Mouse (Mus musculus): ENCODE measurements around the gene D930048N14Rik. TPM values are rescaled to one million over a fixed set of nuclear protein-coding genes. Genes with fewer than 3 reads are reported as not detected.
"Not testable (repeated sequence)": the region's sequence is repeated elsewhere in the genome, so short reads cannot be mapped to it uniquely, and the experiment has no call there.

D930048N14Rik gene
- polyA plus RNA-seq, 1 experiment from 2014 or later: 1.6 TPM

DNA sequence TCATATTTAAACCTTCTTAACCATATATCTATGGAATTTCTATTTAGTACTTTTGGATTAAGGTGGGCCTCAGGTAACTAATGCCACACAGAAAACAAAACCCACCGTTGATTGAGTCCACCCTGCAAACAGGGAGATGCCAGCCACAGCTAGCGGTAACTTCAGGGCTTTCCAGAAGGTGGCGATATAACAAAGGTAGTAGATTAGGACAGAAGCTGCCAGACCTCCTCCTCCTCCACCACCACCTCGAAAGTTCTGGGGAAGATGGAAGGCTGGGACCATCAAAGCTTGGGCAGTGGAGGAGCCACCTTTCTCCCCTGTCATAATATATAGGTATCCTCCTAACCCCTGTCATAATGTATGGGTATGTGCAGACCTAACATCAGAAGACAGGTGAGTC lies 33.1 kb upstream of the D930048N14Rik start:
- H3K4me1 ChIP-seq: peaks cover 32% of the 10 kb centered on the region
- 8% methylated on average over 4 of the region's 4 CpGs for WGBS
- H3K36me3 ChIP-seq: peaks cover 17% of the 10 kb centered on the region
- H3K9me3 ChIP-seq (replicated peaks): no peaks in the 10 kb centered on the region
- H3K27me3 ChIP-seq (ENCODE audit: low read depth, poor library complexity, severe bottlenecking): peaks cover 3% of the 10 kb centered on the region; the same call in 1 of the 2 replicates
- no peak overlapping the region for H3K27ac ChIP-seq (replicated peaks)
- DNase-seq (ENCODE audit: low spot score): peak; percentile 64
- no peak overlapping the region for H3K4me3 ChIP-seq

DNA sequence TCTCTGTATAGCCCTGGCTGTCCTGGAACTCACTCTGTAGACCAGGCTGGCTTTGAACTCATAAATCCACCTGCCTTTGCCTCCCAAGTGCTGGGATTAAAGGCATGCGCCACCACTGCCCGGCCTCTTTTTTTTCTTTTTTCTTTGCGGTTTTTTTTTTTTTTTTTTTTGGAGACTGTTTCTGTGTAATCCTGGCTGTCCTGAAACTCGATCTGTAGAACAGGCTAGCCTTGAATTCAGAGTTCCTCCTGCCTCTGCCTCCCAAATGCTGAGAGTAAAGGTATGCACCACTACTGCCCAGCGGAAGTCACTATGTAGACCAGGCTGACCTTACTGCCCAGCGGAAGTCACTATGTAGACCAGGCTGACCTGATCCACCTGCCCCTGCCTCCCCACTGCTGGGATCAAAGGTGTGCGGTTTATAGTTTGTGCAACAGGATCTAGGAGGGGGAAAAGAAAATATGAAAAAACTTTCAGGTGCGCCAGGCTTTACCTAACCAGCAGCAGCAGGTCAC lies 31.8 kb upstream of the D930048N14Rik start:
- 59% methylated on average over 8 of the region's 8 CpGs for WGBS
- Histone ChIP-seq H3K36me3 (peaks cover 30% of the 10 kb centered on the region), H3K9me3 (replicated peaks) (no peaks in the 10 kb centered on the region), H3K4me1 (peaks cover 32% of the 10 kb centered on the region), H3K27me3 (ENCODE audit: low read depth, poor library complexity, severe bottlenecking) (peaks cover 3% of the 10 kb centered on the region; the same call in 1 of the 2 replicates), H3K4me3 (peak overlapping the region; percentile 81), H3K27ac (replicated peaks) (peak overlapping the region; percentile 89)
- DNase-seq (ENCODE audit: low spot score): no peak

DNA sequence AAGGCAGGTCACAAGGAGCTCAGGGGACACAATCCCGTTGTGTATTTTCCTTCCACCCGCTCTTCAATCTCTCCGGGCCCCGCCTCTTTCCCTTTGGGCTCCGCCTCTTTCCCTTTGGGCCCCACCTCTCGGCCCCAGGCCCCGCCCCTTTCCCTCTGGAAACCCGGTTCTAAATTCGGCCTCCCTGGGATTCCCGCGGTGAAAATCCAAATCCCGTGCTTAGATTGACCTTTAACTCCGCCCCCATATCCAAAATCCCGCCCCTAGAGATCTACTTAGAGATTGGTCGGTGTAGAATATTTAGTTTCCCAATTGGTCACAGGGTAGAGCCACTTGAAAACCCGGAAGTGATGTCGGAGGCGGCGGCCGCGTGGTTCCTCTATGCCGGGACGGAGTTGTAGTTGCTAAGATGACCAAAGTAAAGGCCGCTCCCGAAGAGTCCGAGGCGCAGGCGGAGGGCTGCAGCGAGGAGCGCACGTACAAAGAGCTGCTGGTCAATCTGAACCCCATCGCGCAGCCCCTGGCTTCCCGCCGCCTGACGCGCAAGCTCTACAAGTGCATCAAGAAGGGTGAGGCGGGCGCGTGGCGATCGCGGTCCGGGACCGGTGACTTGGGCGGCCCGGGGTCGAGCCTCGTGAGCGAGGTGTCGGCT lies 31.2 kb upstream of the D930048N14Rik start, which contains the start of gene Nhp2:
Nhp2 (plus strand) TSS at position 327 of the 652 bp plus-strand sequence.
- H3K27ac ChIP-seq (replicated peaks): peak within 1 kb of the TSS; percentile 89
- peak; percentile 95 for DNase-seq (ENCODE audit: low spot score)
- H3K4me1 ChIP-seq: peaks cover 32% of the 10 kb centered on the region
- peaks cover 3% of the 10 kb centered on the region; the same call in 1 of the 2 replicates for H3K27me3 ChIP-seq (ENCODE audit: low read depth, poor library complexity, severe bottlenecking)
- under 1% methylated on average over 51 of the region's 51 CpGs for WGBS
- no peaks in the 10 kb centered on the region for H3K9me3 ChIP-seq (replicated peaks)
- peaks cover 35% of the 10 kb centered on the region for H3K36me3 ChIP-seq
- peak within 1 kb of the TSS; percentile 81 for H3K4me3 ChIP-seq

DNA sequence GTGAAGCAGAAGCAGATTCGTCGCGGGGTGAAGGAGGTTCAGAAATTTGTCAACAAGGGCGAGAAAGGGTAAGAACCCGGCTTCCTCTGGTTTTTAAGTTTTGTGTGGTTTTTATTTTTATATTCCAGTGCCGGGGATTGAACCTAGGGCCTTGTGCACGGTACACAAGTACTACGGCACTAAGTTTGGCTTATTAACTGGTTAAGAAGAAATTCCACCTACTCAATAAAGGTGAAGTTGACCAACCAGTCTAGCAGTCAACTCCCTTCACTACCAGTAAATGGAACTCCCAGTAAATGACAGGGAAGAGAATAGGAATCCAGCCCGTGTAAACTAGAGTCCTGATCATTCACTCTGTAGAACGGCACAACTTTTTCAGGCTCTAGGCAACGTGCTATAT lies 30.7 kb upstream of the D930048N14Rik start:
- H3K27ac ChIP-seq (replicated peaks): peak overlapping the region; percentile 89
- peaks cover 41% of the 10 kb centered on the region for H3K36me3 ChIP-seq
- peaks cover 30% of the 10 kb centered on the region for H3K4me1 ChIP-seq
- no peaks in the 10 kb centered on the region for H3K9me3 ChIP-seq (replicated peaks)
- DNase-seq (ENCODE audit: low spot score): no peak
- 3% methylated on average over 11 of the region's 11 CpGs for WGBS
- H3K4me3 ChIP-seq: peak overlapping the region; percentile 81
- H3K27me3 ChIP-seq (ENCODE audit: low read depth, poor library complexity, severe bottlenecking): no peaks in the 10 kb centered on the region

DNA sequence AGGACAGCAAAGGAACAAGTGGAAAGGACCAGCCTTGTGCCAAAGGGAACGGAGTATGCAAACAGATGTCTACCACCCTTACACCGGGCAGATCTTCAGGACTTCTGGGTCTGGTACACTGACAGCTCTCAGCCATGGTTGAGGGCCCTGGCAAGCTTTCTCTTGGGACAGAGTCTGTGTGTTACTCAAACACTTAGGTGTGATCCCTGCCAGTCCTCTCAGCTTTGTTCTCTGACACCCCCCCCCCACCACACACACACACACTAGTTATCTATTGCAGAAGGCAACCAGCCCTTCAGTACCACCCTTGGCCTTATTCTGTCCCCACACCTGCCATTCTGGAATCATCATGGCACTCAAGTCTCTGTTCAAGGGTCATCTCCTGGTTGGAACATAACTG lies 29.0 kb upstream of the D930048N14Rik start:
- 0 out of 2 replicates have a peak overlapping the region, but pooled peaks have one; percentile 81 for H3K4me3 ChIP-seq
- H3K4me1 ChIP-seq: peaks cover 21% of the 10 kb centered on the region
- 94% methylated on average over 2 of the region's 2 CpGs for WGBS
- no peaks in the 10 kb centered on the region for H3K9me3 ChIP-seq (replicated peaks)
- H3K27ac ChIP-seq (replicated peaks): no peak overlapping the region
- no peaks in the 10 kb centered on the region for H3K27me3 ChIP-seq (ENCODE audit: low read depth, poor library complexity, severe bottlenecking)
- no peak for DNase-seq (ENCODE audit: low spot score)
- peaks cover 58% of the 10 kb centered on the region for H3K36me3 ChIP-seq

DNA sequence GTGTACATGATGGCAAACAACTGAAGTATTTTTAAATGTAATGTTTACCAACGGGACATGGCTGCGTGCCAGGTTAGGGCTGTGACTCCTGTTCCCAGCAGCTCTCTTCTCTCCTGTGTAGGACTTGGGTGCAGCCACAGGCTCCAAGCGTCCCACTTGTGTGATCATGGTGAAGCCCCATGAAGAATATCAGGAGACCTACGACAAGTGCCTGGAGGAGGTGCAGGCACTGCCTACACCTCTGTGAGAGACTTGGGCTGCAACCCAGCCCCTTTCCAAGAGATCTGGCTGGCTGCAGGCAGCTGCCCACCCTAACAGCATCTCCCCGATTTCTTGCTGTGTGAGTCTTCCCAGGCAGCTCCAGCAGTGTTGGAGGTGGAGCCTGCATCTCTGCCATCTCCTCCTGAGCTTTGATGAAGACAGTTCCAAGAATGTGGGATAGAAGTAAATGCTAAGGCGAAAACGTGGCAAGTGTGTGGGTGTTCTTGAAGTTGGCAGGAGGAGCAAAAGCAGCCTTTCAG lies 27.7 kb upstream of the D930048N14Rik start:
- H3K9me3 ChIP-seq (replicated peaks): no peaks in the 10 kb centered on the region
- peaks cover 21% of the 10 kb centered on the region for H3K4me1 ChIP-seq
- no peak overlapping the region for H3K27ac ChIP-seq (replicated peaks)
- 87% methylated on average over 7 of the region's 7 CpGs for WGBS
- H3K27me3 ChIP-seq (ENCODE audit: low read depth, poor library complexity, severe bottlenecking): no peaks in the 10 kb centered on the region
- DNase-seq (ENCODE audit: low spot score): no peak
- H3K36me3 ChIP-seq: peaks cover 70% of the 10 kb centered on the region
- no peak overlapping the region for H3K4me3 ChIP-seq

DNA sequence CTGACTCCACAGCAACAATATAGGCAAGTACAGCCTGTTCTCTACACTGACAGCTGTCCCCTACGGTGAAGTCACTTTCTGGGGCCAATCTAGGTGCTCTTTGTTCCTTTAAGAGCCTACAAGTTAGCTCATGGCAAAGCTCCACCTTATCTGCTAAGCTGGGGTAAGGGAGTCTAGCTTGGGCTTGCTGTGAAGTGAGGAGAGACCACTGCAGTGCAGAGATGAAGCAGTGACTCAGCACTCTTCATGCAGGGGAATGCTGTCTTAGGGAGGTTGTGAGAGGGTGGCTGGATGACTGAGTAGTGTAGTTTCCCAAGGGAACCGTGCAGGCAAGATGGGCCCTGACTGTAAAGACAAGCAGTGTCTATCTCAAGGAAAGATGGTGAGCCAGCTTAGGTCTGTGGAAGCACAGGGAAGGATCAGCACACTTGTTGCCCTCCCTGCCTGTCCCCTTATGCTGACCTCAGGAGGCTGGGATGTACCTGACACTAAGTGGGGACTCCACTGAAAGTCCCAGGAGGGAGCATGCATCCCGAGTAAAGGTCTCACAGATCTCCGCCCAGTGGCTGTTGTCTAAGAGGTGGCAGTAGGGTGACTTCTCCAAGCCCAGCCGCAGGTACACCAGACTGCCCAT lies 25.4 kb upstream of the D930048N14Rik start:
- Histone ChIP-seq H3K27ac (replicated peaks) (no peak overlapping the region), H3K27me3 (ENCODE audit: low read depth, poor library complexity, severe bottlenecking) (no peaks in the 10 kb centered on the region), H3K4me3 (no peak overlapping the region), H3K4me1 (peaks cover 16% of the 10 kb centered on the region), H3K36me3 (peaks cover 86% of the 10 kb centered on the region), H3K9me3 (replicated peaks) (no peaks in the 10 kb centered on the region)
- 92% methylated on average over 5 of the region's 5 CpGs for WGBS
- DNase-seq (ENCODE audit: low spot score): no peak

DNA sequence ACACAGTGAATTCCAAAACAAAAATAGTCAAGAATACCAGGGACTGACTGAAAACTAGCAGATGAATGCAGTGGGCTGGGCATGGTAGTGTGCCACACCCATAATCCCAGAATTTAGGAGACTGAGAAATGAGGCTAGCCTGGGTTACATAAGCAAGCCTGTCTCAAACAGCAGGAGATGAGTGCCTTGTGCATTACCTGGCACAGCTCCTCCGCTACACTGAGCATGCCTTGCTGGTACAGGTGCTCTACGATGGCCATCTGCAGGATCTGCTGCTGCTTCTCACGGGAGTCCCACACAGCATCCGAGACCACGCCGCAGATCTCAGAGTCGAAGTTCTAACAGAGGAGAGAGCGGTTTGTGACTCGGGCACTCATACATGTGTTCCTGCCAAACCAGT lies 23.3 kb upstream of the D930048N14Rik start:
- WGBS: 95% methylated on average over 9 of the region's 9 CpGs
- H3K4me3 ChIP-seq: no peak overlapping the region
- no peaks in the 10 kb centered on the region for H3K4me1 ChIP-seq
- no peaks in the 10 kb centered on the region for H3K27me3 ChIP-seq (ENCODE audit: low read depth, poor library complexity, severe bottlenecking)
- H3K27ac ChIP-seq (replicated peaks): no peak overlapping the region
- no peaks in the 10 kb centered on the region for H3K9me3 ChIP-seq (replicated peaks)
- peaks cover 71% of the 10 kb centered on the region for H3K36me3 ChIP-seq
- DNase-seq (ENCODE audit: low spot score): no peak

DNA sequence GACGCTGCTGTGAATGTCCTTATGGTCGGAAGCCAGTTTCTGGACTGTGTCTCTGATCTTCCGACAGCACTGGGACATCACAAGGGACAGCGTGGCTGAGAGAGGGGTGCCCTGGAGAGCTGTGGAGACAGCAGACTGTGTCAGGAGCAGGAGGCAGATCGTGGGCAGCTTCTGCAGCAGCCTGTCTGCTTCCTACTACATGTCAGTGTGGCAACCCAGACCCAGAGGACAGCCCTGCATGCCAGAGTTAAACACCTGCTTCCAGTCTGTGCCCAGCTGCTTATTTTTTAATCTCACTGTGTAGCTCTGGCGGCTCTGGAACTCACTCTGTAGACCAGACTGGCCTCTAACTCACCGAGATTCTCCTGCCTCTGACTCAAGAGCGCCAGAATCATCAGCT lies 22.8 kb upstream of the D930048N14Rik start:
- 87% methylated on average over 8 of the region's 8 CpGs for WGBS
- no peaks in the 10 kb centered on the region for H3K27me3 ChIP-seq (ENCODE audit: low read depth, poor library complexity, severe bottlenecking)
- peaks cover 66% of the 10 kb centered on the region for H3K36me3 ChIP-seq
- H3K4me1 ChIP-seq: no peaks in the 10 kb centered on the region
- H3K27ac ChIP-seq (replicated peaks): no peak overlapping the region
- DNase-seq (ENCODE audit: low spot score): no peak
- no peaks in the 10 kb centered on the region for H3K9me3 ChIP-seq (replicated peaks)
- no peak overlapping the region for H3K4me3 ChIP-seq

DNA sequence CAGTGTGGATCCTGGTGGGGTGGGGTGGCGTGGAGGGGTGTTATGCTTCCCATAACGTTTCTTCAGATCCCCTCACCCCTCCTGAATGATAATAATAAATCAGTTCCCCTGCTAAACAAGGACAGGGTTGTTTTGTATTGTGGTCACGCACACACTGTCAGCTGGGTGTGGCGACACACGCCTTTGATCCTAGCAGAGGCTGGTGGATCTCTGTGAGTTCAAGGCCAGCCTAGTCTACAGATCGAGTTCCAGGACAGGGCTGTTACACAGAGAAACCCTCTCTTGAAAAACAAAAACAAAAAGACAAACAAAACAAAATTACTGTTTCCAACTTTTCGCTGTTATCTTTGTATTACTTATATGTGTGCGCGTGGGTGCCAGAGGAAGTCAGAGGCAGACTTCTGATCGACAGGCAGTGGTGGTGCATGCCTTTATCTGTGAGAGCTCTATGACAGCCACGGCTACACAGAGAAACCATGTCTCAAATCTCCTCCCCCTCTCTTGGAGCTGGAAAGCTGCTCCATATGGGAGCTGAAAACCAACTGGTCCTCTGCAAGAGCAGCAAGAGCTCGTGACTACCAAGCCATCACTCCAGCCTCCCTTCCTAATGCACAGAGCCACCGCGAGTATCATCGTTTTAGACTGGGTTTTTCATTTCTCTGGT lies 21.0 kb upstream of the D930048N14Rik start:
- no peak overlapping the region for H3K27ac ChIP-seq (replicated peaks)
- no peak for DNase-seq (ENCODE audit: low spot score)
- H3K4me3 ChIP-seq: no peak overlapping the region
- 90% methylated on average over 15 of the region's 15 CpGs for WGBS
- H3K9me3 ChIP-seq (replicated peaks): no peaks in the 10 kb centered on the region
- no peaks in the 10 kb centered on the region for H3K27me3 ChIP-seq (ENCODE audit: low read depth, poor library complexity, severe bottlenecking)
- peaks cover 5% of the 10 kb centered on the region for H3K4me1 ChIP-seq
- H3K36me3 ChIP-seq: peaks cover 48% of the 10 kb centered on the region

DNA sequence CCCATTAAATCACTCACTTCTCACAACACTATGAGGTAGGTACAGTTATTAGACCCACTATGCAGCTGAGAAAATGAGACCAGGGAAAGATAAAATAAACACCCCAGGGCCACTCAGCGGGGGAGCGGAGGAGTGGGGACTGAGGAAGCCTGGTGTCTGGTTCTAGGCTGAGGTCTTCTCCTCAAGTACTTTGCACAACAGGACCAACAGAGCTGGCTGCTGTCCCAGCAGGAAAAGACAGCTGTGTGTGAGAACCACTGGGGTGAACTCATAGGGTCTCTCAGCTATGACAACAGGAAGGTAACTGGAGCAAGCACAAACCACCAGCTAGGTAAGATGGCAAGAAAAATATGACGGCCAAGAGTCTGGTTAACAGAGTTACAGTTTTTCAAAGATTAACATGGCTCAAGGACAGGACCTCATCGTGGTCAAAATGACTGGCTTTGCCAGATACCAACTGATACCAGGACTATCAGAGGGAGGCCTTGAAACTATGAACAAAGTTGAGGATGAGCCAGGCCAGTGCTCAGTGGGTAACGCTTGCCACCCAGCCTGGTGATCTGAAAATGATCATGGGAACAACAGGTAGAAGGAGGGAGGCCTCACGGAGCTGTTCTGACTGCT lies 18.5 kb upstream of the D930048N14Rik start:
- no peaks in the 10 kb centered on the region for H3K9me3 ChIP-seq (replicated peaks)
- WGBS: 89% methylated on average over 6 of the region's 6 CpGs
- H3K4me1 ChIP-seq: peaks cover 23% of the 10 kb centered on the region
- H3K27ac ChIP-seq (replicated peaks): no peak overlapping the region
- H3K4me3 ChIP-seq: no peak overlapping the region
- H3K27me3 ChIP-seq (ENCODE audit: low read depth, poor library complexity, severe bottlenecking): no peaks in the 10 kb centered on the region
- no peak for DNase-seq (ENCODE audit: low spot score)
- H3K36me3 ChIP-seq: peaks cover 23% of the 10 kb centered on the region

DNA sequence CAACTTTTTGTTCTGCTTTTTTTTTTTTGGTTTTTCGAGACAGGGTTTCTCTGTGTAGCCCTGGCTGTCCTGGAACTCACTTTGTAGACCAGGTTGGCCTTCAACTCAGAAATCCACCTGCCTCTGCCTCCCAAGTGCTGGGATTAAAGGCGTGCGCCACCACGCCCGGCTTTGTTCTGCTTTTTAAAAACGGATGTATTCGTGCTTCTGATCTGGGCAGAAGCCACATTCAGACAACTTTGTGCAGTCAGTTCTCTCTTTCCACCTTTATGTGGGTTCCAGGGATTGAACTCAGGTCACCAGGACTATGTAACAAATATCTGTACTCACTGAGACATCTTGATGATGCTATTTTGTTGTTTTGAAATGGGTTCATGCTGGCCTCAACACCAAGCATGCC lies 17.6 kb upstream of the D930048N14Rik start:
- DNase-seq (ENCODE audit: low spot score): not testable (repeated sequence)

More for the DNA sequence above, 17.6 kb upstream of the D930048N14Rik start:
- 95% methylated on average over 7 of the region's 7 CpGs for WGBS
- not testable (repeated sequence) for H3K9me3 ChIP-seq (replicated peaks); H3K27ac ChIP-seq (replicated peaks); H3K27me3 ChIP-seq (ENCODE audit: low read depth, poor library complexity, severe bottlenecking); H3K4me3 ChIP-seq
- peaks cover 14% of the 10 kb centered on the region for H3K36me3 ChIP-seq
- H3K4me1 ChIP-seq: peaks cover 30% of the 10 kb centered on the region
